Mouse (Mus musculus) C3H10T1/2 (cell line): ENCODE results near the gene Mblac1. TPM values are rescaled to one million over a fixed set of nuclear protein-coding genes. Genes with fewer than 3 reads are reported as not detected.

Source experiments
- polyA plus RNA-seq, 2 experiments: library from polyadenylated mRNA; unstranded; fragments of >200 nt; fragmentation: generic; extraction: Trizol; gene quantifications; one replicate each; pipeline ENCODE4 v1.2.1; 2012; ENCODE audit warnings: missing spikeins in 2 of 2

Mblac1 gene
- polyA plus RNA-seq = 1 to 10 TPM in 1 of 2 experiments, under 1 TPM in 1; 0.83 to 3.0 TPM

GRCm38 (mm10) chr5:138193771-138194727, at the start of gene Mblac1:
Gene Mblac1 (plus strand): TSS chr5:138194314.

DNA sequence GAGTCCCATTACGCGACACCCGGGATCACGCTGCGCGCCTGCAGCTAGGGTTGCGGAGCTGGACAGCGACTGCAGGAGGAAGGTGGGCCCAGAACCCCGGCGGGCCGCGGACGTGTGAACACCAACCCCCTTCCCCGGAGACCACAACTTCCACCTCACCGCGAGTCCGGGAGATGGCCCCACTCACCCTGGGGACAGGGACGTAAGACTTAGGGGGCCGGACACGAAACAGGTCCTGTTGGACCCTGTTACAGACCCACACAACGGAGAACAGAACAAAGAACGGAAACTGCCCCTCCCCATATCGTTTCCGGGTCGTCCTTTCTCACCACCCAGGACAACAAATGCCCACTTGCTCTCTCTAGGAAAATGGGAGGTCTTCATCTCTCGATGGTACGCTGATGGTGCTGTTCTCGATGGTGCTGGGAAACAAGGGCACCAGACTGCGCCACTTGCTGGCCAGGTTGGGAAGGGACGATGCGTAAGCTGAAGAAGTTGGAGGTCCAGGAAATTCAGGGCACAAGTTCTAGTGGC, 38.6 kb upstream of the Mblac1 start, which contains the start of gene Zfp113:
Gene Zfp113 (minus strand): TSS at position 302 of the 534 bp plus-strand sequence.

DNA sequence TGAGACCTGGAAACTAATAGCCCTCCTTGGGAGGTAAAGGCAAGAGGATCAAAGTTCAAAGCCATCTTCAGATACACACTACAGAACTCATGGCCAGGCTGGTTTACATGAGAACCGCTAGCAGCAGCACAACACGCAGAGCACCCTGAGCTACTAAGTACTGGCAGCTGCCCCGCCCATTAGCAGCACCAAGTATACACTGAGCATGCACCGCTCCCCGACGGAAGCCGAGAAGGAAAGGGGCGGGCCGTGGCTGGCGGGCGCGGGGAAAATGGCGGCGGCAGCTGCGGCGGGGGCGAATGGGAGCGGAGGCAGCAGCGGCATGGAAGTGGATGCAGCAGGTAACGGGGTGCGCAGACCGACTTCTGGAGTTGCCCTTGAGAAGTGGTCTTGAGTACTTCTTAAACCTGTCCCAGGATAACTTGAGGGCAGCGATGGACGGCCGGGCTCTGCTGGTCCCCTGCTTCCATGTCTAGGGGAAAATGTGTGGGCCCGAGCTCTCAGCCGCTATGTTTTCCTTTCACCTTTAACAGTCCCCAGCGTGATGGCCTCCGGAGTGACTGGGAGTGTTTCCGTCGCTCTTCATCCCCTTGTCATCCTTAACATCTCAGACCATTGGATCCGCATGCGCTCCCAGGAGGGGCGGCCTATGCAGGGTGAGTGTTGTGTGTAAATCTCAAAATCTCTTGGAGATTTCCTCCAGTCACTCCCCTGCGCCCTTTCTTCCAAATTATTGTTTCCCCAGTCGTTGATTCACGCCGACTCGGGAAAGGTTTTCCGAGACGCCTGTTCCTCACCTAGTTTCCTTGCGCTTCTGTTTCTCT, 33.1 kb upstream of the Mblac1 start, which contains the start of gene Cops6:
Gene Cops6 (plus strand): TSS at position 230 of the 824 bp plus-strand sequence.

GRCm38 (mm10) chr5:138171695-138172491, 22.2 kb upstream of the Mblac1 start, which contains the start of the genes Ap4m1 and Mcm7:
Gene Ap4m1 (plus strand): TSS chr5:138172002.
Gene Mcm7 (minus strand): TSS chr5:138172422.

GRCm38 (mm10) chr5:138186950-138187638, 7.0 kb upstream of the Mblac1 start, which contains the start of the genes Taf6 and Cnpy4:
Gene Taf6 (minus strand): TSS chr5:138187451.
Gene Cnpy4 (plus strand): TSS chr5:138187485.

DNA sequence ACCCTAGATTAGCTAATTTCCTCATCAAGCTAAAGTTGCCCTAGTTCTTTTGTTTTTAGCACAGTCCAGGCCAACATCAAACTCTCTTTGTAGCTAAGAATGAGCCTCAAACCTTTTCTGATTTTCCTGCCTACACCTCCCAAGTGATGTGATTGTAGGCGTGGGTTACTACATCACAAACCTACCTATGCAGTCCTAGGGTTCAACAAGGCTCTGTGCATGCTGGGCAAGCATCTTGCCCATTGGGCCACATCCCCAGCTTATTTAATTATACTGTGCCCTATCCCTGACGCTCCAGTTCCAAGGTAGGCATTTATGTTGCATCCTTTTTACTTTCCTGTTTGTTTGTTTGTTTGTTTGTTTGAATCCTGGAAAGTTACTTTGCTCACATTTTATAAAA, 31.6 kb downstream of the Mblac1 start, which contains the start of gene Nxpe5:
Gene Nxpe5 (plus strand): TSS at position 199 of the 400 bp plus-strand sequence.

Other genes with a start within 250 kb of the Mblac1 start
- under 1 TPM in 1 of 2 experiments, not detected in 1; 0.01 TPM for gene Gjc3, start 231.2 kb upstream of the Mblac1 start, polyA plus RNA-seq
- gene Azgp1, start 212.8 kb upstream of the Mblac1 start, polyA plus RNA-seq = not detected
- gene Smok3a, start 173.1 kb upstream of the Mblac1 start, polyA plus RNA-seq = not detected
- not detected for gene Smok3b, start 172.9 kb upstream of the Mblac1 start, polyA plus RNA-seq
- gene Smok3c, start 141.1 kb upstream of the Mblac1 start, polyA plus RNA-seq = not detected
- 1 to 10 TPM in 1 of 2 experiments, under 1 TPM in 1; 0.23 to 4.5 TPM for gene Zkscan1, start 109.2 kb upstream of the Mblac1 start, polyA plus RNA-seq
- 10 to 100 TPM in 1 of 2 experiments, 1 to 10 TPM in 1; 1.8 to 19.0 TPM for gene Zscan21, start 77.4 kb upstream of the Mblac1 start, polyA plus RNA-seq
- 1 to 10 TPM in 1 of 2 experiments, under 1 TPM in 1; 0.56 to 3.5 TPM for gene Zfp113, start 38.6 kb upstream of the Mblac1 start, polyA plus RNA-seq
- gene Cops6, start 33.2 kb upstream of the Mblac1 start, polyA plus RNA-seq = 100 to 1,000 TPM; 170 to 230 TPM
- gene Ap4m1, start 22.3 kb upstream of the Mblac1 start, polyA plus RNA-seq = 10 to 100 TPM in 1 of 2 experiments, 1 to 10 TPM in 1; 6.1 to 21.4 TPM
- gene Mcm7, start 21.9 kb upstream of the Mblac1 start, polyA plus RNA-seq = 100 to 1,000 TPM in 1 of 2 experiments, 10 to 100 TPM in 1; 61.2 to 191 TPM
- gene Taf6, start 6.9 kb upstream of the Mblac1 start, polyA plus RNA-seq = 10 to 100 TPM; 25.1 to 32.8 TPM
- gene Cnpy4, start 6.8 kb upstream of the Mblac1 start, polyA plus RNA-seq = 10 to 100 TPM in 1 of 2 experiments, 1 to 10 TPM in 1; 3.2 to 41.2 TPM
- not detected for gene Nxpe5, start 31.6 kb downstream of the Mblac1 start, polyA plus RNA-seq
- 100 to 1,000 TPM in 1 of 2 experiments, 10 to 100 TPM in 1; 81.8 to 128 TPM for gene Lamtor4, start 61.2 kb downstream of the Mblac1 start, polyA plus RNA-seq
- 10 to 100 TPM in 1 of 2 experiments, 1 to 10 TPM in 1; 2.6 to 12.4 TPM for gene BC037034, start 69.7 kb downstream of the Mblac1 start, polyA plus RNA-seq
- gene Gal3st4, start 78.5 kb downstream of the Mblac1 start, polyA plus RNA-seq = under 1 TPM in 1 of 2 experiments, not detected in 1; 0.60 TPM
- gene Gm43720, start 85.6 kb downstream of the Mblac1 start, polyA plus RNA-seq = under 1 TPM in 1 of 2 experiments, not detected in 1; 0.01 TPM
- not detected for gene Gpc2, start 85.7 kb downstream of the Mblac1 start, polyA plus RNA-seq
- under 1 TPM in 1 of 2 experiments, not detected in 1; 0.04 TPM for gene Stag3, start 85.9 kb downstream of the Mblac1 start, polyA plus RNA-seq
- not detected for gene Pvrig, start 147.6 kb downstream of the Mblac1 start, polyA plus RNA-seq
- gene Zfp157, start 247.2 kb downstream of the Mblac1 start, polyA plus RNA-seq = 1 to 10 TPM in 1 of 2 experiments, under 1 TPM in 1; 0.09 to 2.4 TPM